Mouse (Mus musculus) layer of hippocampus, adult 2 months (tissue): ENCODE results near the gene Kcng4. TPM values are rescaled to one million over a fixed set of nuclear protein-coding genes. Genes with fewer than 3 reads are reported as not detected.
A peak's percentile ranks its signal among the peaks of the same experiment; 100 is the strongest.

ENCODE experiments used
- DNase-seq, 2 experiments: peaks; one replicate each; pipeline ENCODE4 v3.0.0; 2022; ENCODE audit warnings: low spot score in 2 of 2
- H3K27ac ChIP-seq: fragments of 200-600 bp; 2 replicates; pipeline ENCODE4 v1.8.1; 2022
- H3K4me3 ChIP-seq: fragments of 200-600 bp; 2 replicates; pipeline ENCODE4 v1.8.1; 2022; ENCODE audit warnings: mild to moderate bottlenecking
- CTCF ChIP-seq: fragments of 200-600 bp; conservative IDR thresholded peaks from 2 replicates; pipeline ENCODE4 v1.8.1; 2022; ENCODE audit warnings: antibody characterized with exemption, mild to moderate bottlenecking, moderate library complexity
- total RNA-seq, 2 experiments: library from RNA; stranded (reverse); gene quantifications; 2 replicates each; pipeline ENCODE4 v1.2.3; 2021

The Kcng4 gene
- total RNA-seq, 2 experiments from 2014 or later: 2.6 to 3.1 TPM

- TF ChIP-seq CTCF: peak; percentile 70
- Histone ChIP-seq H3K4me3 (no peak overlapping the region), H3K27ac (no peak overlapping the region)
- no peak for DNase-seq
These were observed 47.2 kb downstream of the Kcng4 start for GRCm38 (mm10) chr8:119588321-119588720.

GRCm38 (mm10) chr8:119585901-119586300, 49.6 kb downstream of the Kcng4 start:
- no peak for DNase-seq
- H3K27ac ChIP-seq: no peak overlapping the region
- no peak overlapping the region for H3K4me3 ChIP-seq
- TF ChIP-seq CTCF: no peak

GRCm38 (mm10) chr8:119580441-119581161, 54.9 kb downstream of the Kcng4 start:
- no peak for DNase-seq
- TF ChIP-seq CTCF: no peak
- Histone ChIP-seq H3K27ac (no peak overlapping the region), H3K4me3 (no peak overlapping the region)

- no peak overlapping the region for H3K27ac ChIP-seq
- no peak for TF ChIP-seq CTCF
- DNase-seq: no peak
- no peak overlapping the region for H3K4me3 ChIP-seq
These were observed 56.4 kb downstream of the Kcng4 start for GRCm38 (mm10) chr8:119579096-119579495.

GRCm38 (mm10) chr8:119575366-119575726, 60.1 kb downstream of the Kcng4 start:
- TF ChIP-seq CTCF: no peak
- no peak for DNase-seq
- Histone ChIP-seq H3K27ac (peak overlapping the region; percentile 75), H3K4me3 (peak overlapping the region; percentile 96)

- TF ChIP-seq CTCF: peak; percentile 53
- Histone ChIP-seq H3K27ac (peak within 1 kb of the TSS; percentile 75), H3K4me3 (peak within 1 kb of the TSS; percentile 96)
- peak; percentile 94 to 98 for DNase-seq
These were observed 60.8 kb downstream of the Kcng4 start, which contains the start of the genes Hsdl1 and Dnaaf1 for GRCm38 (mm10) chr8:119574437-119575365. Gene Hsdl1, minus strand, starts transcription at chr8:119575183. Gene Dnaaf1, plus strand, starts transcription at chr8:119575235.

Other genes starting within 250 kb of the Kcng4 start
- gene Mlycd, start 240.8 kb downstream of the Kcng4 start, total RNA-seq: 10 to 100 TPM; 29.1 to 30.8 TPM
- gene Osgin1, start 201.6 kb downstream of the Kcng4 start, total RNA-seq: 1 to 10 TPM in 1 of 2 experiments, under 1 TPM in 1; 0.18 to 1.3 TPM
- 100 to 1,000 TPM in 1 of 2 experiments, 10 to 100 TPM in 1; 99.0 to 104 TPM for gene Necab2, start 189.0 kb downstream of the Kcng4 start, total RNA-seq
- under 1 TPM in 1 of 2 experiments, not detected in 1; 0.41 TPM for gene Slc38a8, start 134.0 kb downstream of the Kcng4 start, total RNA-seq
- 10 to 100 TPM; 74.4 to 77.8 TPM for gene Mbtps1, start 76.9 kb downstream of the Kcng4 start, total RNA-seq
- gene Hsdl1, start 60.5 kb downstream of the Kcng4 start, total RNA-seq: 10 to 100 TPM; 43.9 to 51.2 TPM
- gene Dnaaf1, start 60.4 kb downstream of the Kcng4 start, total RNA-seq: under 1 TPM; 0.32 to 0.38 TPM
- 10 to 100 TPM; 10.8 to 11.1 TPM for gene Taf1c, start 30.5 kb downstream of the Kcng4 start, total RNA-seq
- under 1 TPM; 0.47 to 0.87 TPM for gene Adad2, start 22.9 kb downstream of the Kcng4 start, total RNA-seq
- gene Wfdc1, start 30.7 kb upstream of the Kcng4 start, total RNA-seq: 1 to 10 TPM; 6.3 to 6.7 TPM
- 1 to 10 TPM; 1.7 to 1.9 TPM for gene Atp2c2, start 64.3 kb upstream of the Kcng4 start, total RNA-seq
- 10 to 100 TPM; 15.2 to 15.5 TPM for gene Tldc1, start 142.7 kb upstream of the Kcng4 start, total RNA-seq
- gene Cotl1, start 204.9 kb upstream of the Kcng4 start, total RNA-seq: 100 to 1,000 TPM; 138 to 139 TPM
- gene Klhl36, start 226.6 kb upstream of the Kcng4 start, total RNA-seq: 1 to 10 TPM; 7.7 to 8.4 TPM